Mouse (Mus musculus): Measurements from ENCODE around the gene Ptger1.

Ptger1 gene

DNA sequence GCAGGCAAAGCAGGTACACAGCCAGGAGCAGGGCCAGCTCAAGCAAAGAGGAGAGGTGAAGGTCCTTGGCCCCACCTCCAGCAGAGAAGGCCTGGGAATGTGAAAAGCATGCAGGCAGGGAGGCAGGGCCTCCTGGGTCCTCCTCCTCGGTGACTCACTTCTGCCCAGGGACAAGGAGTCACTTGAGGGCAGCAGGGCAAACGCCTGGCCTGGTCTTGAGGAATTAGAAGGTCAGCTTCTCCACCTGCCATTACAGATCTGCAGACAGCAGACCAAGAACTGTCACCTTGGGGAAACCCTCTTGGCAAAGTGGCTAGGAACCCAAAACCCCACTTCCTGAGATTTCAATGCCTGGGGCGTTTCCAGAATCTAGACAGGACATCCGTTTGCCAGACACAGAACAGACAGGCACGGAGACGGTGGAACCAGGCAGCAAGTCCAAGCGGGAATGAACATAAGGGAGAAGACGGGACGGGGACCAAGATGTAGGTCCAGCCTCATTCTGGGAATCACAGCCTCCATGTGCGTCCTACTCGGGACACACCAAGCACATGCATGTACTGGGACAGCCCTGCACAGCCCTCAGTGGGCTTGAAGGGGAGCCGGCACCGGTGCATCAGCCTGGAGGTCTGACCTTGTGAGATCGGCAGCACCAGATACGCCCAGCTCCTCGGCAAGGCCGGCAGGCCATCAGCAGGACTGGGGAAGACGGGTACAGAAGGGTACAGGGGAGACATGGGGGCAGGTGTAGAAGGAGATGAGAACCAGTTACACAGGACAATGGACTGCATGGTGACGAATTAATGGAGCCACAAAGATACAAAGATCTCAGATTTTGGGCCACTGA, 31.1 kb downstream of the Ptger1 start:
- peak in 1 of 2 experiments; percentile 8 for DNase-seq

GRCm38 (mm10) chr8:83698291-83698660, 31.8 kb downstream of the Ptger1 start:
- DNase-seq: peak; percentile 61 to 65

DNA sequence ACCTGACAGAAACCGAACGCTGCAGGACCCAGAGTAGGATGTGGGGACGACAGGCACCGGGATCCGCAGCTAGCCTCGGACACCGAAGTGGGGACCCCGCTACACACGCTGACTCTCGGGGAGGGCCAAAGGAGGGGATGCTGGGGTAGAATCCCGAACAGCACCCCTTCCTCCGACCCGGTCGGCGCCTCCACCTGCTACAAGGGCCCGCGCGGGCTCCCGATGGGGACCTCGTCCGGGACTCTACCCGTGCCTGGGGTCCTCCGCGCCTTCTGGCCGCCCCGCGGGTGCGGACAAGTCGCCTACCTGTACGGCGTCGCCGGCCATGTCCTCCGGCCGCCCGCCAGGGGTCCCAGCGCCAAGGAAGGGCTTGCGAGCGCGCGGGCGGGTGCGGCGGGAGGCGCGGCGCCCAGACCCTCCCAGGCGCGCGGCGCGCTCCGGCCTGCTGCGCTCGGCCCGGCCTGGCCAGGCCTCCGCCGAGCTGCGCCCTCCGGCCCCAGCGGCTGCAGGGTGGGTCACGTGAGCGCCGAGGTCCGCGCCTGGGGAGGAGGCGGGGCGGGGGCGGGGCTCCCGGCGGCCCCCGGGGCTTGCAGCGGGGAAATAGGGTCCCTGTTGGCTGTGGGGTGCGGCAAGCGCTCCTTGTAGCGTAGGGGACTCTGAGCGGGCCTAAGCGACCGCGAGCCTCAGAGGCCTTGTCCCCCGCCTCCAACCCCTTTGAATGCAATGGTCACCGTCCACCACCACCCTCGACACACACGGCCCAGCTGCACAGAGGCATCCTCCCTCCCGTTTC, 32.4 kb downstream of the Ptger1 start, which contains the start of gene Pkn1:
TSS of gene Pkn1 (minus strand) at position 519 of the 793 bp plus-strand sequence.
- peak; percentile 68 to 79 for DNase-seq

DNA sequence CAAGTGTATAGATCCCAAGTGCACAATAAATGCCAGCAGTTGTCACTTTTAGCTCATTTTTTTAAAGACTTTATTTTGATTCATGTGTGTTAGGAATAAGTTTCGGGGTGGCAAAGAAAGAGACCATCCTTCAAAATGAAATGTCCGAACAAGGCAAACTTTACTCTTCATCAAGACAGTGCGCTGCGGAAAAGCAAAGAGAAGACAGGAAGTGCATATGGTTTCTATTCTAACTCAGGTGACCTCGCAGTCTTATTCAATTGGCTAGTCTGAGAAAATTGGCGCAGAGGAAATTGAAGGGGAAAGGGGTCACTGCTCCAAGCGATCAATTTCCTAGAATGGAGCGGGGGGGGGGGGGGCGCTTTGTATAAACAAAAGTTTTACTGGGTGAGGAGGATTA, 33.1 kb downstream of the Ptger1 start:
- DNase-seq: no peak

GRCm38 (mm10) chr8:83700423-83701085, 34.1 kb downstream of the Ptger1 start:
- no peak for DNase-seq

DNA sequence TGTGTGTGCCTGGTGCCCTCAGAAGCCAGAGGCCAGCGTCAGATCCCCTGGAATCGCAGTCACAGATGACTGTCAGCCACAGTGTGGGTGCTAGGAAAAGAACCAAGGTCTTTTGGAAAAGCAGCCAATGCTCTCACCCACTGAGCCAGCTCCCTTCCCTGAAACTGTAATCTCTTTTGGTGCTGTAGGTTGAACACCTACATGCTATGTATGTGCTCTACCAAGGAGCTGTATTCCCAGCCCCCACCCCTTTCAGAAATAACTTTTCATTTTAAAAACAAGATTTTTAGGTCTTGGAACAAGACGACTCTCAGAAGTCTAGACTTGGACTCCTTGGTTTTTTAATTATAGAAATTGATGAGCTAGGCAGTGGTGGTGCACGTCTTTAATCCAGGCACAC, 36.9 kb downstream of the Ptger1 start:
- DNase-seq: no peak

- no peak for DNase-seq
Observed at GRCm38 (mm10) chr8:83706411-83706810, 39.9 kb downstream of the Ptger1 start.

DNA sequence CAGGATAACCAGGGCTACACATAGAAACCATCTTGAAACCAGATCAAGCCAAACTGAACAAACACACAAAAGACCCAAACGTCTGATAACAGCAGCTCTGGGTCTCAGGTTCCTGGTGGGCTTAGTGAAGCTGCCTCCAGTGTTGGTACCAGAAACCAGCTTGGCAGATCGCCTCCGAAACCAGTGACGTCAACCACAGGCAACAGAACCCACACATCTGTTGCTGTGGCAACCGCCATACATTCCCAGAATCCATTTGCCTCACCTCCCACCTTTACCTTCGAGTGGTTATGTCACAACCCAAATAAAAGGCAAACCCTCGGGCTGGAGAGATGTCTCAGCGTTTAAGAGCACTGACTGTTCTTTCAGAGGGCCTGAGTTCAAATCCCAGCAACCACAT, 41.1 kb downstream of the Ptger1 start:
- no peak for DNase-seq

- DNase-seq: no peak
Observed at GRCm38 (mm10) chr8:83714676-83715030, 48.2 kb downstream of the Ptger1 start.

- DNase-seq: peak; percentile 88 to 95
Observed at GRCm38 (mm10) chr8:83715031-83715690, 48.7 kb downstream of the Ptger1 start, which contains the start of gene Ddx39. Gene Ddx39, plus strand, starts transcription at chr8:83715177.

DNA sequence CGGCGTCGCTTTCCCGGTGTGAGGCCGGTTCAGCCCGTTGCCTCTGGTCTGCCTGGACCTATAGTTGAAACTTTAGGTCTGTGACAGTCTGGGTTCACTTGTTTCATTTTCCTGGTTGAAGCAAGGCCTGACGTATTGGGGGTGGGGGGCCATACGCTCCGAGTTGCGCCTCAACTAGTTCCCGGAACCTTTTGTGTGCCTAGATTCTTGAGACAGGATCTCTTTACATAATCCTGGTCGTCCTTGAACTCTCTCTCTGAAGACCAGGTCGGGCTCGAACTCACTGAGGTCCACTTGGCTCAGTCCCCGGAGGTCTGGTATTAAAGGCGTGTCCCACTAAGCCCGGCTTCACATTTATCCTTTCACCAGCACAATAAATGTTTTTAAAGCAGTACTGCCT, 49.3 kb downstream of the Ptger1 start:
- DNase-seq: no peak

DNA sequence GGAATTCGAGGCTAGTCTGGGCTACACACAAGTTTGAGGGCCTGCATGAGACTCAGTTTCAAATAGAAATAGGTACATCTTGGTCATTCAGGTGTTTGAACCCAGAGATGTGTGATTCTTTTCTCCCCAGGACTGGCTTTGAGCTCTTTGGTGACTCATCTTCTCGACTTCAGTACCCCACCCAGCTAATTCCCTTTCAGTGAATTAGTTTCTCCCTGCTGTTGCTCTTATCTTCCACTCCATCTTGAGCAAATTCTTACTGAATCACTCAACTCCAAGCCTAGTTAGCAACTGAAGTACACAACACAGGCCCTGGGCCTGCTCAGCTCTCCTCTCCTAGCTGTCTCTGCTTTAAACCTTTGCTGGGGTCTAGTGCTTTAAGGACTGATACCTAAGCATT, 50.1 kb downstream of the Ptger1 start:
- no peak for DNase-seq

GRCm38 (mm10) chr8:83719048-83719447, 52.6 kb downstream of the Ptger1 start:
- no peak for DNase-seq

DNA sequence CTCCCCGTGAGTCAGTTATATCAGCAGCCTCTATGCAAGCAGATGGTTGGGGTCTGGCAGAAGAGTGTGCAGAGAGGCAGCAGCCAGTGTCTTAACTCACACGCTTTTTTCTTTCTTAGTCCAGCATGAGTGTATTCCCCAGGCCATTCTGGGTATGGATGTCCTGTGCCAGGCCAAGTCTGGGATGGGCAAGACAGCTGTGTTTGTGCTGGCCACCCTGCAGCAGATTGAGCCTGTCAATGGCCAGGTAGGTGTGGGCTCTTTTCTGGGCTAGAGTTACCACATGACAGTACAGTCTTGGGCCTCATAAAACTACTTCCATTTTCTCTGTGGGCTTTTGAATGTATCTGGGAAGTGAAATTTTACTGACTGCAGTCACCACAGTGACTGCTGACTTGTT, 53.2 kb downstream of the Ptger1 start:
- no peak for DNase-seq

GRCm38 (mm10) chr8:83721405-83722025, 55.0 kb downstream of the Ptger1 start:
- no peak for DNase-seq

All from cerebellum, postnatal 36 days (tissue).